Mouse (Mus musculus): ENCODE measurements around the gene Arih2. TPM values are rescaled to one million over a fixed set of nuclear protein-coding genes. Genes with fewer than 3 reads are reported as not detected.

Arih2 gene
- 40.4 and 41.3 TPM in 2 replicates for polyA plus RNA-seq (2016; fragmentation: Nextera tagmentation; extraction: Ambion mirVana)

DNA sequence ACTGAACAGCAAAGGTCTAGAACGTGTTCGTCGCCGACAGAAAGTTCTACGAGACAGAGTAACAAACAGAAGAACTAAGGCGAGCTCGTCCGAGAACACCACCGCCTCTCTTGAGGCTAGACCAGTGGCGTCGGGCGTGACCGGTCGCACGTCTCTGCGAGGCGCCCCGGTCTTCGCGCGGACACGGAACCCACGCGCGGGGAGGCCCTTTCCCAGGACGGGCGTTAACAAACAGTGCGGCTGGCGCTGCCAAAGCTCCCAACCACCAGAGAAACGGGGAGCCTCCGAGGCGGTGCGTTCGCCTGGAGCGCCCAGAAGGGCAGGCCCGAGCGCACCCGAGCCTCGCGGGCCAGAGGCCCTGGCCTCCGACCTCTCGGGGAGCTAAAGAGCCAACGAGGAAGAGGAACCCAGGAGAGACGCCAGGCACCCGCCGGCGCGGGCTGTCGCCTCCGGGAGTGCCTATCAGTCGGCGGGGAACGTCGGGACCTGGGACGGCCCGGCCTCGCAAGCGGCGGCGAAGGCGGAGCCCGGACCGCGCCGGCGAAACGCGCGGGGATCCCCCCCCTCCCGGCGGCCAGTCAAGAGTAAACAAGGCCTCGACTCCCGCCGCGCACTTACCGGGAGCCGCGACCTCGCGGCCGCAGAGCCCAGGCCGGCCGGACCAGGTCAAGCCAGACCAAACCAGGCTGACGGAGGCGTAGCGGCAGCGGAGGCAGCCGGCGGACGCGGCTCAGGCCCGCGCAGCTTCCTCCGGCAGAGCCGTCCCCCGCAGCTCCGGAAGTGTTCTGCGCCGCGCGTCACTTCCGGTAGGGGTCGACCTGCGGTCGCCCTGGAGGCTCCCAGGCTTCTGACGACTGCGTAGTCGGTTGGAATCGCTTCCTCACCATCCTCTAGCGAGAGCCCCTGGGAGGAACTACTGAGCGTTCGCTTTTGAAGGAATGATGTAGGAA lies at the start of gene Arih2:
Arih2 (minus strand) TSS at position 776 of the 950 bp plus-strand sequence.
- ATAC-seq, result peak; percentile 96
- Histone ChIP-seq H3K27ac (peak within 1 kb of the TSS; percentile 96), H3K36me3 (peaks cover 16% of the 10 kb centered on the region), H3K4me3 (peak within 1 kb of the TSS; percentile 99), H3K27me3 (replicated peaks) (no peaks in the 10 kb centered on the region), H3K9ac (peak within 1 kb of the TSS; percentile 98), H3K9me3 (replicated peaks) (no peaks in the 10 kb centered on the region), H3K4me2 (peak within 1 kb of the TSS; percentile 84), H3K4me1 (peaks cover 29% of the 10 kb centered on the region)
- 1% methylated on average over 112 of the region's 112 CpGs for WGBS (ENCODE audit: insufficient replicate concordance)

DNA sequence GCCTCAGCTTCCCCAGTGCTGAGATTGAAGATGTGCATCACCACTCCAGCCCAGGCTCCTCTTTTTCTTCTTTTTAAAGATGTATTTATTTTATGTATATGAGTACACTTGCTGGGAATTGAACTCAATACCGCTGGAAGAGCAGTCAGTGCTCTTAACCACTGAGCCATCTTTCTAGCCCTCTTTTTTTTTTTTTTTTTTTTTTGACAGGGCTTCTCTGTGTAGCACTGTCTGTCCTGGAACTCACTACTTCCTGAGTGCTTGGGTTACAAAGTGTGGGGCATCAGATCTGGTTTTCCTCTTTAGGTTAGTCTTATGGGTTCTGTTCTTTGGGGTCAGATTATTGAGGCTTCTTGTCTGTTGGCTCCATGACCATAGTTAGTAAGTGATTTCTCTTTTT lies 45.3 kb upstream of the Arih2 start:
- Histone ChIP-seq H3K27ac (no peak overlapping the region), H3K27me3 (replicated peaks) (peaks cover 38% of the 10 kb centered on the region), H3K4me1 (peaks cover 33% of the 10 kb centered on the region), H3K9ac (no peak overlapping the region), H3K36me3 (no peaks in the 10 kb centered on the region), H3K4me2 (no peak overlapping the region), H3K9me3 (replicated peaks) (no peaks in the 10 kb centered on the region), H3K4me3 (no peak overlapping the region)
- WGBS (ENCODE audit: insufficient replicate concordance), result 67% methylated on average over 1 of the region's 1 CpGs
- no peak for ATAC-seq

DNA sequence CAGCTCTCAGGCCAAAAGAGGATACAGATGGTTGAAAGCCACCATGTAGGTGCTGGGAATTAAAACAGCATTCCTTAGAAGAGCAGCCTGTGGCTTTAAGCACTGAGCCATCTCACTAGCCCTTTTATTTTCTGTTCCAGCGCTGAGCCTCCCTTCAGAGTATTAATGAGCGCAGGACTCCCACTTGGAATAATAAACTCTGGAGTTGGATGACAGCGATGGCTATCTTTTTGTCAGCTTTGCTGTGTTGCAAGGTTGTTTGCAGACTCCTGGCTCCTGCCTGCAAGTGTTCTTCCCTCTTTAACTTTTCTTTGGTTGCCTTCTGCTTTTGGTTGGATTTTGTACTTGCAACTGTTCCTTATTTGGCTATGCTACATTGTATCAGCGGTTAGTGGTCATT lies 44.8 kb upstream of the Arih2 start:
- no peak for ATAC-seq
- WGBS (ENCODE audit: insufficient replicate concordance), result 73% methylated on average over 4 of the region's 4 CpGs
- H3K4me3 ChIP-seq, result no peak overlapping the region

DNA sequence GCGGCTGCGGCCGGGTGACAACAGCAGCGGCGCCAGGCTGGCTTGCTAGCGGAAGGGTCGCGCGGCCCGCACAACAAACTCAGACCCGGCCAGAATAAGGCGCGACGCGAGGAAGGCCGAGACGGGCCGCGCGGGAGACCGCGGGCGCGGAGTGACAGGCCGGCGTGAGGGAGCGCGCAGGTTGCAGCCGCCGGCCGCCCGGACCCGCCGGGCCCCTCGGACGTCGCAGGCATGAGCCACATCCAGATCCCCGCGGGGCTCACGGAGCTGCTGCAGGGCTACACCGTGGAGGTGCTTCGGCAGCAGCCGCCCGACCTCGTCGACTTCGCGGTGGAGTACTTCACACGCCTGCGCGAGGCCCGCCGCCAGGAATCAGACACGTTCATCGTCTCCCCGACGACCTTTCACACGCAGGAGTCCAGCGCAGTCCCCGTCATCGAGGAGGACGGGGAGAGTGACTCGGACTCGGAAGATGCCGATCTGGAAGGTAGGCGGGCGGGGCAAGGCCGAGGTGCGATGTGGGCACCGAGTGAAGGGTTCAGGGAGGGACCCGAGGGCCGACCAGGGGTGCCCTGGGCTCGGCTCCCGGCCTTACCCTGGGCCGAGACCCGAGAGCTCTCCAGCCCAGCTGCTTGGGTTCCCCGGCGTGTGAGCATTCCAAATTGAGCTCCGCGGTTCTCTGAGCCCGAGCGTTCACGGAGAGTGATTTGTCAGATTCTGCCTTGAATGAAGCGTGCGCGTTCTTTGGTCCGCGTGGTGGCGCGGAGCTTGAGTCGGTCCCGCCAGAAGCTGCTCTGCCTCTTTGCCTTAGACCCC lies 43.2 kb upstream of the Arih2 start:
- Histone ChIP-seq H3K4me1 (peaks cover 33% of the 10 kb centered on the region), H3K27me3 (replicated peaks) (peaks cover 38% of the 10 kb centered on the region), H3K4me2 (peak overlapping the region; percentile 98), H3K9ac (peak overlapping the region; percentile 79), H3K27ac (peak overlapping the region; percentile 58), H3K36me3 (no peaks in the 10 kb centered on the region), H3K4me3 (peak overlapping the region; percentile 71), H3K9me3 (replicated peaks) (no peaks in the 10 kb centered on the region)
- under 1% methylated on average over 90 of the region's 92 CpGs for WGBS (ENCODE audit: insufficient replicate concordance)
- ATAC-seq, result peak; percentile 53

More for the DNA sequence above, 44.8 kb upstream of the Arih2 start:
- H3K27ac ChIP-seq, result no peak overlapping the region
- peaks cover 38% of the 10 kb centered on the region for H3K27me3 ChIP-seq (replicated peaks)
- H3K9ac ChIP-seq, result no peak overlapping the region
- H3K9me3 ChIP-seq (replicated peaks), result no peaks in the 10 kb centered on the region
- no peaks in the 10 kb centered on the region for H3K36me3 ChIP-seq
- H3K4me2 ChIP-seq, result peak overlapping the region; percentile 98; the same call in 1 of the 2 replicates
- peaks cover 33% of the 10 kb centered on the region for H3K4me1 ChIP-seq

DNA sequence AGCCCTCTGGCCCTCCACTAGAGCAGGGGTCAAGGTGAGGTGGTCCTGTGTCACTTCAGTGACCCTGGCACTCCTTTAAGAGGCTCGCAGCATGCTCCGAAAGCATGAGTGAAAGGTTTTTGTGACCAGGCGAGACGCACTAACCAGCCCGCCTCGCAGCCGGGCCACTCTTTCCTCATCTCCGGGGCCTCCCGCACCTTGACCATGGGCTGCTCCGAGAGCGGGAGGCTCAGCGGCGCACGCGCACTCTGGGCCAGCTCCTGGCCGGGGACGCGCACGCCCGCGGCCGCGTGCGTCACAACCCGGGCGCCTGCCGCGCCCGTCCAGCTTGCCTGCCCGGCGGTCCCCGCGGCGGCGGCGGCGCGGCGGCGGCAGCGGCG lies 42.6 kb upstream of the Arih2 start:
- Histone ChIP-seq H3K4me2 (peak overlapping the region; percentile 98), H3K27me3 (replicated peaks) (peaks cover 38% of the 10 kb centered on the region), H3K9me3 (replicated peaks) (no peaks in the 10 kb centered on the region), H3K9ac (peak overlapping the region; percentile 79), H3K27ac (peak overlapping the region; percentile 58), H3K4me1 (peaks cover 33% of the 10 kb centered on the region), H3K36me3 (no peaks in the 10 kb centered on the region), H3K4me3 (peak overlapping the region; percentile 71)
- 2% methylated on average over 42 of the region's 42 CpGs for WGBS (ENCODE audit: insufficient replicate concordance)
- ATAC-seq, result peak; percentile 83

DNA sequence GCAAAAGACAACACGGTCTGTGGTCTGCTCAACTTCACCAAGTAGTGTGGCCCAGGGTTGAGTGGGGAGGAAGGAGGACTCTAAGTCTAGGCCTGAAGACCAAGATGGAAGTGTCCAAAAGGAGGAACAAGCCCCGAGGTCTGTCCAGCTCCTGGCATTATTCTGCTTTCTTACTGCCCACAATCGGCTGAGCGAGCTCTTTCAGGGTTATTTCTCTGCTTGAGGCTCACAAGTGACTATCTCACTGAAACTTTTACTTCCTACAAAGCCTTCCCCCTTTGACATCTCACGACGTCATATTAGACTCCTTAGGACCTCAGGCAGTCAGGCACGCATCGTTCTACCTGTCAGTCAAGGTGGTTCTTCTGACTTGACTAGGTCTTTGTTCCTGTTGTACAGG lies 42.2 kb upstream of the Arih2 start:
- ATAC-seq, result no peak
- peak overlapping the region; percentile 71 for H3K4me3 ChIP-seq
- H3K9me3 ChIP-seq (replicated peaks), result no peaks in the 10 kb centered on the region
- H3K4me2 ChIP-seq, result peak overlapping the region; percentile 98
- peak overlapping the region; percentile 62 for H3K9ac ChIP-seq
- WGBS (ENCODE audit: insufficient replicate concordance), result 51% methylated on average over 8 of the region's 8 CpGs
- peaks cover 38% of the 10 kb centered on the region for H3K27me3 ChIP-seq (replicated peaks)
- 0 out of 2 replicates have a peak overlapping the region, but pooled peaks have one; percentile 22 for H3K27ac ChIP-seq
- H3K36me3 ChIP-seq, result no peaks in the 10 kb centered on the region
- peaks cover 33% of the 10 kb centered on the region for H3K4me1 ChIP-seq

DNA sequence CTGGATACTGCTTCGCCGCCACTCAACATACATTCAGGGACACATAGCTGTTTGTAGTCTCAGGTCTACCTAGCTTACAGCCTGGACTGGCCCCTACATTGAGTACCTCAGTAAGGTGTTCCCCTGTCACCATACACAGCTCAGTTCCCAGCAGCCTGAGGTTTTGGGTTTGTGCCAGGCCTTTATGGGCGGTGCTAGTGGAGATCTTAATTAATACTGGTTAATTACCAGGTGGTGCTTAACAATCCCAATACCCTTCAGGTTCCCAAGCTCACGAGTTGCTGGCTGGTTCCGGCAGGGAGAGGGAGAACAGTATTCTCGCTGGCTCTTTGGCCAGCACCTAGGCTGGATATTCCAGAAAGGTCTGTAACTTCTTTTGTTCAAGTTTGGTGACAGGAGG lies 41.7 kb upstream of the Arih2 start:
- no peak overlapping the region for H3K27ac ChIP-seq
- no peak overlapping the region for H3K4me3 ChIP-seq
- peak overlapping the region; percentile 98; the same call in 1 of the 2 replicates for H3K4me2 ChIP-seq
- no peak for ATAC-seq
- H3K9ac ChIP-seq, result no peak overlapping the region
- H3K27me3 ChIP-seq (replicated peaks), result peaks cover 38% of the 10 kb centered on the region
- WGBS (ENCODE audit: insufficient replicate concordance), result 82% methylated on average over 6 of the region's 6 CpGs
- H3K9me3 ChIP-seq (replicated peaks), result no peaks in the 10 kb centered on the region
- no peaks in the 10 kb centered on the region for H3K36me3 ChIP-seq
- peaks cover 33% of the 10 kb centered on the region for H3K4me1 ChIP-seq

DNA sequence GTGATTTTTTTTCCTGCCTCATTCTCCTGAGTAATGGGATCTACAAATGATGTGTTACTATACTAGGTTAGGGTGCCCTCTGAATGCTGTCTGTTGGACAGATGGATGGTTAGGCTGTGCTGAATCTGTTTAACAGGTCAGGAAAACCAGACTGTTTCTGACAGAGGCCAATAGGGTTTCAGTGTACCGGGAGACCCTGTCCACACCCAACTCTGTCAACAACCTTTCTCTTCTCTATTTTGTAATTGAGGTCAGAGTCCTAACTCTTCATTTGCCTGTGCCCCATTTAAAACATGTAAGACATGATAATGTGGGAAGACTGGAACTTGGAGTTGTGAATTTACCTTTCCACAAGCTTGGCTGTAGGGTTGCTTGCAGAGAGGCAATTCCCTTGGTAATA lies 40.8 kb upstream of the Arih2 start:
- Histone ChIP-seq H3K36me3 (peaks cover 1% of the 10 kb centered on the region; the same call in 1 of the 2 replicates), H3K9me3 (replicated peaks) (no peaks in the 10 kb centered on the region), H3K4me1 (peaks cover 33% of the 10 kb centered on the region), H3K27me3 (replicated peaks) (peaks cover 38% of the 10 kb centered on the region), H3K4me3 (no peak overlapping the region), H3K27ac (0 out of 2 replicates have a peak overlapping the region, but pooled peaks have one; percentile 43), H3K9ac (no peak overlapping the region), H3K4me2 (no peak overlapping the region)
- 59% methylated on average over 1 of the region's 1 CpGs for WGBS (ENCODE audit: insufficient replicate concordance)
- ATAC-seq, result no peak

DNA sequence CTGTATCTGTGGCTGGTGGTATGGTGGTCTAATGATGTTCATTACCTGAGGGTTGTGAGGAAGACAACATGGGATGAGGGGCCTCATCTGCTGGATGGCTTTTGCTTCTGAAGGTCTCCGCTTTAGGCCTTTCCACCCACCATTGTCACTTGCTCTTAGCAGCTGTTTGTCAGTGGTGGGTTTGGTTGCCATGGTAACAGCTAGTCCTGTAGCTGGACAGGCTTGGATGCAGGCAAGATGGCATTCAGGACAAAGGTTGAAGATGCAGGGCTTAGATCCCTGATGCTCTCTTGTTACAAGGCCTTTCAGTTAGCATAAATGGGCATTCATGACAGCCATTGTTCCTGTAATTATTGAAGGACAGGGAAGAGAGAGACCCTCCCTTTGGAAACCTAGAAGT lies 39.9 kb upstream of the Arih2 start, which contains the start of gene Prkar2a:
Prkar2a (plus strand) TSS at position 209 of the 400 bp plus-strand sequence.
- Histone ChIP-seq H3K27ac (0 out of 2 replicates have a peak within 1 kb of the TSS, but pooled peaks have one; percentile 43), H3K27me3 (replicated peaks) (peaks cover 38% of the 10 kb centered on the region), H3K4me2 (no peak within 1 kb of the TSS), H3K36me3 (peaks cover 8% of the 10 kb centered on the region), H3K9me3 (replicated peaks) (no peaks in the 10 kb centered on the region), H3K4me1 (peaks cover 31% of the 10 kb centered on the region), H3K9ac (no peak within 1 kb of the TSS), H3K4me3 (no peak within 1 kb of the TSS)
- WGBS (ENCODE audit: insufficient replicate concordance), result 86% methylated on average over 1 of the region's 1 CpGs
- ATAC-seq, result no peak

DNA sequence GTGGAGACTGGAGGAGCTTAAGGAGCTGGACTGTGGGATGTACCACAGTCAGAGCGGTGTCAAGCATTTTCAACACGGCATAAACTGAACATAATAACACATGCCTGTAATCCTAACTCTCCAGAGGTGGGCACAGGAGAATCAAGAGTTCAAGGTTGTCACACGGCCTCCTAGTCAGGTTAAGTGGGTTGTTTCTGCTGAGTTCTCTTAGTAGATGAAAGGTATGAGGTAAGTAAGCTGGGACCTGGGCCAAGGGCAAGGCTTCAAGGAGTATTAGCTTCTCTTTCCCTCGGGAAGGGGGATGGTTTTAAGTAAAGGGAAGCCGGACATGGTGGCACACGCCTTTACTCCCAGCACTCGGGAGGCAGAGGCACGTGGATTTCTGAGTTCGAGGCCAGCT lies 39.3 kb upstream of the Arih2 start:
- Histone ChIP-seq H3K9ac (no peak overlapping the region), H3K4me1 (peaks cover 24% of the 10 kb centered on the region), H3K27me3 (replicated peaks) (peaks cover 31% of the 10 kb centered on the region), H3K27ac (no peak overlapping the region), H3K36me3 (peaks cover 15% of the 10 kb centered on the region), H3K4me3 (no peak overlapping the region), H3K9me3 (replicated peaks) (no peaks in the 10 kb centered on the region), H3K4me2 (no peak overlapping the region)
- WGBS (ENCODE audit: insufficient replicate concordance), result 71% methylated on average over 9 of the region's 9 CpGs
- no peak for ATAC-seq

DNA sequence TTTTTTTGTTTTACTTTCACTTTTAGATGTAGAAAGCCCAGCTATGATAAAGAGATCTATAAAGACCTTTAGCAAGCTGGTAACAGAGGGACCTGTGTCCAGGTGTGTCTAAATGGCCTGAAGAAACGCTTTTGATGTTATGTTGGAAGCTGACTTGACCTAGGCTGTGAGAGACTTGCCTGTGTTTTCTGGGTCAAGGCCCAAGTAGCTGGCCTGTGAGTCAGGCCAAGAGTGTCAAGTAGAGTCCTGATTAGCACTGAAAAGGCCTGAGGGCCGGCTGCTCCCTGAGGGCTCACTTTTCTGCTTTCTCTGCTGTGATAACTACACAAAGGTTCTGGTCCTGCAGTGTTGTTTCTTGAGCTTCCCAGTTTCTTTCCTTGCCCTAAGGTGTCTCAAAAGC lies 38.5 kb upstream of the Arih2 start:
- Histone ChIP-seq H3K9ac (no peak overlapping the region), H3K4me1 (peaks cover 18% of the 10 kb centered on the region), H3K4me2 (no peak overlapping the region), H3K9me3 (replicated peaks) (no peaks in the 10 kb centered on the region), H3K27ac (no peak overlapping the region), H3K36me3 (peaks cover 22% of the 10 kb centered on the region), H3K27me3 (replicated peaks) (peaks cover 24% of the 10 kb centered on the region), H3K4me3 (no peak overlapping the region)
- WGBS (ENCODE audit: insufficient replicate concordance), result 66% methylated on average over 2 of the region's 2 CpGs
- no peak for ATAC-seq

Measured in liver, embryonic 12.5 days (tissue).